Mouse (Mus musculus): Measurements from ENCODE around the gene Mettl21a. TPM values are rescaled to one million over a fixed set of nuclear protein-coding genes. Genes with fewer than 3 reads are reported as not detected.

Gene Mettl21a
- polyA plus RNA-seq, 2 experiments: 4.3 to 6.3 TPM

GRCm38 (mm10) chr1:64576732-64577131, 40.3 kb downstream of the Mettl21a start:
- Histone ChIP-seq H3K4me2 (ENCODE audit: low read depth) (no peak overlapping the region), H3K4me3 (ENCODE audit: insufficient read depth in 1 of 2, low read depth in 2 of 2, low read length in 2 of 2) (no peak overlapping the region), H3K4me1 (replicated peaks; ENCODE audit: control insufficient read depth in 2 of 2, insufficient read depth in 2 of 2, low read length in 1 of 2) (no peaks in the 10 kb centered on the region), H3K36me3 (replicated peaks; ENCODE audit: control insufficient read depth, insufficient read depth, low read depth) (peaks cover 26% of the 10 kb centered on the region), H3K27ac (no peak overlapping the region), H3K9ac (replicated peaks) (no peak overlapping the region), H3K9me3 (ENCODE audit: control insufficient read depth, low read length) (no peaks in the 10 kb centered on the region), H3K27me3 (ENCODE audit: control insufficient read depth, insufficient read depth, low read length) (no peaks in the 10 kb centered on the region)
- 77% methylated on average over 2 of the region's 2 CpGs for WGBS (ENCODE audit: insufficient replicate concordance)
- ATAC-seq (ENCODE audit: insufficient read depth) (no peak), DNase-seq (ENCODE audit: low read depth in 3 of 3, low spot score in 3 of 3) (no peak)
- no peak for TF ChIP-seq EP300 (IDR thresholded peaks at IDR 0.05; ENCODE audit: low read depth)
- no peak for TF ChIP-seq CTCF (IDR thresholded peaks at IDR 0.05; ENCODE audit: low read depth)

- H3K27me3 ChIP-seq (ENCODE audit: control insufficient read depth, insufficient read depth, low read length): no peaks in the 10 kb centered on the region
- no peaks in the 10 kb centered on the region for H3K9me3 ChIP-seq (ENCODE audit: control insufficient read depth, low read length)
- TF ChIP-seq EP300 (IDR thresholded peaks at IDR 0.05; ENCODE audit: low read depth): no peak
- no peak for TF ChIP-seq CTCF (IDR thresholded peaks at IDR 0.05; ENCODE audit: low read depth)
- H3K36me3 ChIP-seq (replicated peaks; ENCODE audit: control insufficient read depth, insufficient read depth, low read depth): peaks cover 23% of the 10 kb centered on the region
- ATAC-seq (ENCODE audit: insufficient read depth): no peak
- no peak overlapping the region for H3K4me2 ChIP-seq (ENCODE audit: low read depth)
- H3K4me1 ChIP-seq (replicated peaks; ENCODE audit: control insufficient read depth in 2 of 2, insufficient read depth in 2 of 2, low read length in 1 of 2): no peaks in the 10 kb centered on the region
- H3K27ac ChIP-seq: no peak overlapping the region
- DNase-seq (ENCODE audit: low read depth in 3 of 3, low spot score in 3 of 3): no peak
- WGBS (ENCODE audit: insufficient replicate concordance): 90% methylated on average over 7 of the region's 7 CpGs
- H3K4me3 ChIP-seq (ENCODE audit: insufficient read depth in 1 of 2, low read depth in 2 of 2, low read length in 2 of 2): no peak overlapping the region
- H3K9ac ChIP-seq (replicated peaks): no peak overlapping the region
Measured at GRCm38 (mm10) chr1:64576022-64576421, 41.0 kb downstream of the Mettl21a start.

GRCm38 (mm10) chr1:64568206-64568605, 48.8 kb downstream of the Mettl21a start:
- Histone ChIP-seq H3K4me1 (replicated peaks; ENCODE audit: control insufficient read depth in 2 of 2, insufficient read depth in 2 of 2, low read length in 1 of 2) (no peaks in the 10 kb centered on the region), H3K9me3 (ENCODE audit: control insufficient read depth, low read length) (no peaks in the 10 kb centered on the region), H3K4me2 (ENCODE audit: low read depth) (no peak overlapping the region), H3K9ac (replicated peaks) (no peak overlapping the region), H3K27me3 (ENCODE audit: control insufficient read depth, insufficient read depth, low read length) (no peaks in the 10 kb centered on the region), H3K36me3 (replicated peaks; ENCODE audit: control insufficient read depth, insufficient read depth, low read depth) (peaks cover 19% of the 10 kb centered on the region), H3K27ac (no peak overlapping the region), H3K4me3 (ENCODE audit: insufficient read depth in 1 of 2, low read depth in 2 of 2, low read length in 2 of 2) (no peak overlapping the region)
- ATAC-seq (ENCODE audit: insufficient read depth): no peak
- no peak for DNase-seq (ENCODE audit: low read depth in 3 of 3, low spot score in 3 of 3)
- TF ChIP-seq EP300 (IDR thresholded peaks at IDR 0.05; ENCODE audit: low read depth) (no peak), CTCF (IDR thresholded peaks at IDR 0.05; ENCODE audit: low read depth) (no peak)

DNA sequence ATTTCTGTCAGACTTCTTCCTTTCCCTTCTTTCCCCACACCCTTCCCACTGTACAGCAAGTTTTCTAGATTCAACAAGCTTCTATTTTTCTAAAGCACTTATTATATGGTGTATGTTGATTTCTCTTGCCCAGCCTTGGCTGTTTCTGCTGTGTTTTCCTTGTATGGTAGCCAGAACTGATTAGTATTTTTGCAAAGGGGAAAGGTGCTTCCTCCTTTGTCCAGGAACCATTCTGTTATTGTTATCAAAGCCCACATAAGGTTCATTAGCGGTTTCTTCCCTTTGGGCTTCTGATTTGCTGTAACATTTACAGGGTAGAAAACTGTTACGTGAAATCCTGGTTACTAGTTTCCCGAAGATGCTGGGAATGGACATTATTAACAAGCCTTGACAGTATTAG, 56.9 kb downstream of the Mettl21a start:
- no peak overlapping the region for H3K9ac ChIP-seq (replicated peaks)
- 71% methylated on average over 3 of the region's 3 CpGs for WGBS (ENCODE audit: insufficient replicate concordance)
- no peak overlapping the region for H3K4me2 ChIP-seq (ENCODE audit: low read depth)
- H3K27ac ChIP-seq: no peak overlapping the region
- H3K4me3 ChIP-seq (ENCODE audit: insufficient read depth in 1 of 2, low read depth in 2 of 2, low read length in 2 of 2): no peak overlapping the region
- ATAC-seq (ENCODE audit: insufficient read depth) (no peak), DNase-seq (ENCODE audit: low read depth in 3 of 3, low spot score in 3 of 3) (no peak)
- no peaks in the 10 kb centered on the region for H3K4me1 ChIP-seq (replicated peaks; ENCODE audit: control insufficient read depth in 2 of 2, insufficient read depth in 2 of 2, low read length in 1 of 2)
- H3K9me3 ChIP-seq (ENCODE audit: control insufficient read depth, low read length): no peaks in the 10 kb centered on the region
- H3K36me3 ChIP-seq (replicated peaks; ENCODE audit: control insufficient read depth, insufficient read depth, low read depth): peaks cover 11% of the 10 kb centered on the region
- H3K27me3 ChIP-seq (ENCODE audit: control insufficient read depth, insufficient read depth, low read length): no peaks in the 10 kb centered on the region
- no peak for TF ChIP-seq EP300 (IDR thresholded peaks at IDR 0.05; ENCODE audit: low read depth)

Other genes with a start within 250 kb of the Mettl21a start
- 3.4 and 4.9 TPM in 2 replicates for gene Creb1, start 84.6 kb downstream of the Mettl21a start, polyA plus RNA-seq (2012; rRNA removed)
- gene Creb1, start 84.6 kb downstream of the Mettl21a start, polyA plus RNA-seq (2014; fragmentation: Nextera tagmentation; extraction: Ambion mirVana): 12.6 and 14.0 TPM in 2 replicates
- 3.7 and 4.2 TPM in 2 replicates for gene Ccnyl1, start 73.2 kb upstream of the Mettl21a start, polyA plus RNA-seq (2012; rRNA removed)
- gene Ccnyl1, start 73.2 kb upstream of the Mettl21a start, polyA plus RNA-seq (2014; fragmentation: Nextera tagmentation; extraction: Ambion mirVana): 0.90 and 1.4 TPM in 2 replicates
- 3.4 and 4.3 TPM in 2 replicates for gene Fzd5, start 120.5 kb upstream of the Mettl21a start, polyA plus RNA-seq (2012; rRNA removed)
- 2.6 and 3.2 TPM in 2 replicates for gene Fzd5, start 120.5 kb upstream of the Mettl21a start, polyA plus RNA-seq (2014; fragmentation: Nextera tagmentation; extraction: Ambion mirVana)